Mouse (Mus musculus) megakaryocyte, embryonic 14.5 days (primary cell): ENCODE data around the gene Aplp2. TPM values are rescaled to one million over a fixed set of nuclear protein-coding genes. Genes with fewer than 3 reads are reported as not detected.

ENCODE experiments used
- H3K27me3 ChIP-seq: replicated peaks from 2 replicates; pipeline ENCODE3; 2012; ENCODE audit warnings: inconsistent platforms
- H3K36me3 ChIP-seq: replicated peaks from 2 replicates; pipeline ENCODE3; 2012; ENCODE audit warnings: low read length, inconsistent platforms, mixed read lengths
- H3K4me1 ChIP-seq: 2 replicates; pipeline ENCODE4 v1.6.1; 2012; ENCODE audit warnings: inconsistent platforms
- H3K4me3 ChIP-seq: replicated peaks from 2 replicates; pipeline ENCODE3; 2012; ENCODE audit warnings: moderate library complexity, mild to moderate bottlenecking, inconsistent platforms
- H3K9me3 ChIP-seq: 2 replicates; pipeline ENCODE4 v1.6.1; 2012; ENCODE audit warnings: inconsistent platforms
- FLI1 ChIP-seq: IDR thresholded peaks from 2 replicates; pipeline ENCODE4 v1.6.1; 2012; ENCODE audit warnings: low read length, inconsistent platforms, mixed read lengths
- GATA1 ChIP-seq: IDR thresholded peaks from 3 replicates; pipeline ENCODE4 v1.6.1; 2012; ENCODE audit warnings: mixed read lengths, low read length, inconsistent platforms, borderline replicate concordance
- polyA plus RNA-seq: library from polyadenylated mRNA; stranded (reverse); fragments of >175 nt; gene quantifications from 2 replicates; pipeline ENCODE4 v1.2.3, GENCODE M21; 2012; ENCODE audit warnings: low replicate concordance; ENCODE audit not compliant: insufficient read depth

Gene Aplp2
- polyA plus RNA-seq, 1 experiment: 4.7 TPM

- H3K4me1 ChIP-seq: 0 out of 2 replicates have a peak, but pooled peaks cover 4% of the 10 kb centered on the region
- no peaks in the 10 kb centered on the region for H3K36me3 ChIP-seq
- TF ChIP-seq FLI1: no peak
- no peak for TF ChIP-seq GATA1
- H3K9me3 ChIP-seq: no peaks in the 10 kb centered on the region
- H3K4me3 ChIP-seq: no peak overlapping the region
- peaks cover 13% of the 10 kb centered on the region for H3K27me3 ChIP-seq
Measured at GRCm38 (mm10) chr9:31246421-31246820, 34.8 kb upstream of the Aplp2 start.

- no peak overlapping the region for H3K4me3 ChIP-seq
- no peaks in the 10 kb centered on the region for H3K9me3 ChIP-seq
- H3K4me1 ChIP-seq: 0 out of 2 replicates have a peak, but pooled peaks cover 4% of the 10 kb centered on the region
- H3K27me3 ChIP-seq: peaks cover 14% of the 10 kb centered on the region
- H3K36me3 ChIP-seq: no peaks in the 10 kb centered on the region
- TF ChIP-seq GATA1 (no peak), FLI1 (no peak)
Measured at GRCm38 (mm10) chr9:31245006-31245405, 33.4 kb upstream of the Aplp2 start.

GRCm38 (mm10) chr9:31243939-31244333, 32.3 kb upstream of the Aplp2 start:
- Histone ChIP-seq H3K4me3 (no peak overlapping the region), H3K36me3 (no peaks in the 10 kb centered on the region), H3K4me1 (0 out of 2 replicates have a peak, but pooled peaks cover 4% of the 10 kb centered on the region), H3K27me3 (peaks cover 15% of the 10 kb centered on the region), H3K9me3 (no peaks in the 10 kb centered on the region)
- no peak for TF ChIP-seq GATA1
- TF ChIP-seq FLI1: no peak

GRCm38 (mm10) chr9:31243306-31243938, 31.8 kb upstream of the Aplp2 start:
- peaks cover 15% of the 10 kb centered on the region for H3K27me3 ChIP-seq
- peaks cover under 1% of the 10 kb centered on the region; the same call in 1 of the 2 replicates for H3K9me3 ChIP-seq
- H3K4me3 ChIP-seq: no peak overlapping the region
- 0 out of 2 replicates have a peak, but pooled peaks cover 4% of the 10 kb centered on the region for H3K4me1 ChIP-seq
- no peak for TF ChIP-seq FLI1
- TF ChIP-seq GATA1: no peak
- no peaks in the 10 kb centered on the region for H3K36me3 ChIP-seq

GRCm38 (mm10) chr9:31241208-31241699, 29.6 kb upstream of the Aplp2 start:
- Histone ChIP-seq H3K36me3 (no peaks in the 10 kb centered on the region), H3K4me3 (no peak overlapping the region), H3K9me3 (peaks cover 3% of the 10 kb centered on the region; the same call in 1 of the 2 replicates), H3K4me1 (0 out of 2 replicates have a peak, but pooled peaks cover 4% of the 10 kb centered on the region), H3K27me3 (peaks cover 15% of the 10 kb centered on the region)
- TF ChIP-seq GATA1 (no peak), FLI1 (no peak)

GRCm38 (mm10) chr9:31240522-31241207, 29.1 kb upstream of the Aplp2 start:
- H3K27me3 ChIP-seq: peaks cover 21% of the 10 kb centered on the region
- no peak for TF ChIP-seq GATA1
- no peak for TF ChIP-seq FLI1
- no peak overlapping the region for H3K4me3 ChIP-seq
- no peaks in the 10 kb centered on the region for H3K36me3 ChIP-seq
- peaks cover 3% of the 10 kb centered on the region; the same call in 1 of the 2 replicates for H3K9me3 ChIP-seq
- H3K4me1 ChIP-seq: 0 out of 2 replicates have a peak, but pooled peaks cover 4% of the 10 kb centered on the region

GRCm38 (mm10) chr9:31239551-31239950, 27.9 kb upstream of the Aplp2 start:
- Histone ChIP-seq H3K27me3 (peaks cover 21% of the 10 kb centered on the region), H3K4me1 (0 out of 2 replicates have a peak, but pooled peaks cover 4% of the 10 kb centered on the region), H3K9me3 (peaks cover 3% of the 10 kb centered on the region; the same call in 1 of the 2 replicates), H3K4me3 (no peak overlapping the region), H3K36me3 (no peaks in the 10 kb centered on the region)
- TF ChIP-seq GATA1 (no peak), FLI1 (no peak)

- H3K36me3 ChIP-seq: no peaks in the 10 kb centered on the region
- TF ChIP-seq GATA1 (no peak), FLI1 (no peak)
Measured at GRCm38 (mm10) chr9:31238526-31238925, 26.9 kb upstream of the Aplp2 start.

GRCm38 (mm10) chr9:31236079-31236478, 24.5 kb upstream of the Aplp2 start:
- H3K9me3 ChIP-seq: peaks cover 3% of the 10 kb centered on the region; the same call in 1 of the 2 replicates
- no peaks in the 10 kb centered on the region for H3K4me1 ChIP-seq
- TF ChIP-seq FLI1: no peak
- no peak for TF ChIP-seq GATA1
- H3K27me3 ChIP-seq: peaks cover 10% of the 10 kb centered on the region
- no peaks in the 10 kb centered on the region for H3K36me3 ChIP-seq
- H3K4me3 ChIP-seq: no peak overlapping the region

More at GRCm38 (mm10) chr9:31238526-31238925, 26.9 kb upstream of the Aplp2 start:
- H3K4me1 ChIP-seq: 0 out of 2 replicates have a peak, but pooled peaks cover 3% of the 10 kb centered on the region
- H3K4me3 ChIP-seq: no peak overlapping the region
- H3K27me3 ChIP-seq: peaks cover 17% of the 10 kb centered on the region
- H3K9me3 ChIP-seq: peaks cover 3% of the 10 kb centered on the region; the same call in 1 of the 2 replicates

- Histone ChIP-seq H3K27me3 (peaks cover 10% of the 10 kb centered on the region), H3K9me3 (peaks cover 3% of the 10 kb centered on the region; the same call in 1 of the 2 replicates), H3K4me1 (0 out of 2 replicates have a peak, but pooled peaks cover 2% of the 10 kb centered on the region), H3K36me3 (no peaks in the 10 kb centered on the region), H3K4me3 (no peak overlapping the region)
- TF ChIP-seq FLI1 (no peak), GATA1 (no peak)
Measured at GRCm38 (mm10) chr9:31235489-31235888, 23.9 kb upstream of the Aplp2 start.
